ENCODE assay signal across 22 mouse cellular contexts in the genomic region with DNA sequence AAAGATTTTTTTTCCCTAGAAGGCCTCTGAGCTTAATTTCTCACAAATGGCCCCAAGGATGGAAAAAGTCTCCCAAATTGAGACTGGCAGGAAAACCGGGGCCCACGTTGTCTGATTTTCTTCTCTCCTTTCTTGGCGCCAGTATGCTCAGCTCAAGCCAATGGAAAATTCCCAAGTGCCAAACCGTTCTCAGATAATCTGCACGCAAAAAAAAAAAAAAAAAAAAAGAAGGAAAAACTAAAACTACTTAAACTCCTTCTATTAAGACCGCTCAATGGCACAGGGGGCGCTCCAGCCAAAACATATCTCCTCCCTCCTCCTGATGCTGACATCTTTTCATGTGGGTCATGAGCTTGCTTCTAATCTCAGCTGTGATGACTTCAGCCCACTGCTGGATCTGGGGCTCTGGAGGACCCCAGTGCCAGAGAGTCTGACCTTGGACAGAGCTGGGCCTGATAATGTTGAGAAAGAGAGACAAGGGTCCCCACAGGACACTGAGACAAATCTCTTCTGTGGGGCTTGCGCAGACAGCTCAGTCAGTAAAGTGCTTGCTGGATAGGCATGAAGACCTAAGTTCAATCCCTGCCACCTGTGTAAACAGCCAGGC. TPM values are rescaled to one million over a fixed set of nuclear protein-coding genes. Genes with fewer than 3 reads are reported as not detected.
DNase-seq lines count a peak whose midpoint lies in the region; ATAC-seq and TF ChIP-seq lines count a peak whose summit lies in the region.
"Had no signal": no experiment of that assay in that cellular context is flagged by ENCODE, and none has a peak within 500 bp of the region (broad histone marks: within the 10 kb centered on the region; RNA-seq: fewer than 3 reads in every experiment).

No protein-coding gene starts in this region.

- H3K4me1 ChIP-seq in forebrain, embryonic 14.5 days (ENCODE audit: control insufficient read depth, insufficient read depth, low read length) = no peaks in the 10 kb centered on the region
- H3K4me1 ChIP-seq in forebrain, embryonic 16.5 days (replicated peaks; ENCODE audit: control insufficient read depth, insufficient read depth, low read length) = no peaks in the 10 kb centered on the region
- no peaks in the 10 kb centered on the region; the same call in 1 of the 2 replicates for H3K4me1 ChIP-seq in heart, adult 2 months (ENCODE audit: control insufficient read depth, insufficient read depth, low read length)
- no peaks in the 10 kb centered on the region; the same call in 1 of the 2 replicates for H3K4me1 ChIP-seq in heart, embryonic 11.5 days (ENCODE audit: control insufficient read depth, insufficient read depth, low read length)
- H3K4me1 ChIP-seq: forebrain, embryonic 13.5 days; hindbrain, embryonic 10.5 days; liver, embryonic 15.5 days; midbrain, embryonic 12.5 days; neural tube, embryonic 12.5 days had no signal

- no peak for ATAC-seq in forebrain, embryonic 14.5 days
- no peak for ATAC-seq in forebrain, embryonic 16.5 days
- no peak for ATAC-seq in heart, embryonic 11.5 days (replicated peaks; ENCODE audit: insufficient number of reproducible peaks, low FRiP score, low TSS enrichment)
- ATAC-seq in cerebellum, adult (ENCODE audit: insufficient number of reproducible peaks, low FRiP score, low TSS enrichment) = no peak
- ATAC-seq: CD4-positive, CD25-positive, alpha-beta regulatory T cell, adult 4 months; forebrain, embryonic 13.5 days; hindbrain, postnatal 0 days; intestine, postnatal 0 days; lung, postnatal 0 days; Patski had no signal

- intact Hi-C loops in heart, adult 2 months (cut with DNase I) = no loop called here
- intact Hi-C loops in heart, postnatal 25 days (cut with DNase I) = no loop called here
- intact Hi-C loops in left cerebral cortex, adult 2 months (cut with DNase I) = no loop called here

- no peak for TF ChIP-seq EP300 in heart, adult 2 months (IDR thresholded peaks at IDR 0.05; ENCODE audit: insufficient read depth, low read depth, low read length)

- no peak for TF ChIP-seq POLR2A in heart, adult 2 months (IDR thresholded peaks at IDR 0.05; ENCODE audit: insufficient read depth, low read depth, low read length)

- H3K4me3 ChIP-seq in forebrain, embryonic 14.5 days (ENCODE audit: low read depth, low read length) = no peak overlapping the region
- no peak overlapping the region for H3K4me3 ChIP-seq in forebrain, embryonic 16.5 days (replicated peaks; ENCODE audit: low read length)
- H3K4me3 ChIP-seq in heart, adult 2 months = no peak overlapping the region
- no peak overlapping the region for H3K4me3 ChIP-seq in heart, embryonic 11.5 days (ENCODE audit: low read depth, low read length)
- no peak overlapping the region for H3K4me3 ChIP-seq in left cerebral cortex, adult 2 months
- H3K4me3 ChIP-seq: forebrain, embryonic 13.5 days; hindbrain, embryonic 10.5 days; liver, embryonic 15.5 days; midbrain, embryonic 12.5 days; neural tube, embryonic 12.5 days had no signal

- H3K27me3 ChIP-seq in forebrain, embryonic 14.5 days (replicated peaks; ENCODE audit: control insufficient read depth, insufficient read depth, low read length) = no peaks in the 10 kb centered on the region
- peaks cover 11% of the 10 kb centered on the region for H3K27me3 ChIP-seq in forebrain, embryonic 16.5 days (replicated peaks; ENCODE audit: control insufficient read depth, insufficient read depth, low read length)
- no peaks in the 10 kb centered on the region for H3K27me3 ChIP-seq in heart, adult 2 months (ENCODE audit: control insufficient read depth, insufficient read depth, low read length)
- H3K27me3 ChIP-seq in heart, embryonic 11.5 days (ENCODE audit: control insufficient read depth, insufficient read depth, low read length) = no peaks in the 10 kb centered on the region
- H3K27me3 ChIP-seq: liver, embryonic 15.5 days; neural tube, embryonic 12.5 days had no signal

- H3K36me3 ChIP-seq in forebrain, embryonic 14.5 days (ENCODE audit: control insufficient read depth, insufficient read depth, low read length) = no peaks in the 10 kb centered on the region
- H3K36me3 ChIP-seq in forebrain, embryonic 16.5 days (ENCODE audit: control insufficient read depth, insufficient read depth) = no peaks in the 10 kb centered on the region
- H3K36me3 ChIP-seq in heart, adult 2 months (ENCODE audit: control insufficient read depth, insufficient read depth, low read length) = no peaks in the 10 kb centered on the region
- no peaks in the 10 kb centered on the region for H3K36me3 ChIP-seq in heart, embryonic 11.5 days (ENCODE audit: control insufficient read depth, insufficient read depth, low read length)
- H3K36me3 ChIP-seq: hindbrain, embryonic 10.5 days; liver, embryonic 15.5 days; midbrain, embryonic 12.5 days; neural tube, embryonic 12.5 days had no signal

- no peaks in the 10 kb centered on the region for H3K9me3 ChIP-seq in forebrain, embryonic 14.5 days (replicated peaks; ENCODE audit: control insufficient read depth, low read length)
- H3K9me3 ChIP-seq in forebrain, embryonic 16.5 days (ENCODE audit: control insufficient read depth, low read length) = no peaks in the 10 kb centered on the region
- no peaks in the 10 kb centered on the region for H3K9me3 ChIP-seq in heart, embryonic 11.5 days (replicated peaks; ENCODE audit: control insufficient read depth, low read length)
- H3K9me3 ChIP-seq: forebrain, embryonic 13.5 days; hindbrain, embryonic 10.5 days; liver, embryonic 15.5 days; midbrain, embryonic 12.5 days; neural tube, embryonic 12.5 days had no signal

- WGBS in forebrain, embryonic 14.5 days = 63% methylated on average over 8 of the region's 8 CpGs
- 56% methylated on average over 8 of the region's 8 CpGs for WGBS in forebrain, embryonic 16.5 days
- WGBS in heart, adult 2 months = 46% methylated on average over 8 of the region's 8 CpGs
- 54% methylated on average over 8 of the region's 8 CpGs for WGBS in heart, embryonic 11.5 days (ENCODE audit: insufficient replicate concordance)

- TF ChIP-seq CTCF in heart, adult 2 months (IDR thresholded peaks at IDR 0.05) = peak; percentile 19; the same call in 1 of the 2 replicates
- no peak for TF ChIP-seq CTCF in left cerebral cortex, adult 2 months (IDR thresholded peaks at IDR 0.05)

- H3K4me2 ChIP-seq in forebrain, embryonic 14.5 days (ENCODE audit: low read length) = no peak overlapping the region
- H3K4me2 ChIP-seq in forebrain, embryonic 16.5 days (ENCODE audit: low read length) = no peak overlapping the region
- H3K4me2 ChIP-seq in heart, embryonic 11.5 days = no peak overlapping the region
- H3K4me2 ChIP-seq: forebrain, embryonic 13.5 days; liver, embryonic 15.5 days; midbrain, embryonic 12.5 days; neural tube, embryonic 12.5 days had no signal

- H3K79me2 ChIP-seq in heart, adult 2 months (replicated peaks; ENCODE audit: control insufficient read depth, insufficient read depth, low read length) = no peaks in the 10 kb centered on the region

- peak; percentile 39 for DNase-seq in forebrain, embryonic 14.5 days (ENCODE audit: low spot score)
- DNase-seq in heart, adult 2 months = no peak
- DNase-seq in gastrocnemius, postnatal 25 days = peak; percentile 46
- peak; percentile 44 for DNase-seq in heart, postnatal 25 days (ENCODE audit: low spot score)
- DNase-seq in left cerebral cortex, adult 2 months (ENCODE audit: extremely low spot score in 1 of 2, low spot score in 2 of 2) = no peak
- DNase-seq: adrenal gland, postnatal 14 days; cerebellum, adult 11-12 months; cerebellum, postnatal 14 days; right cerebral cortex, adult 18-20 months had no signal

- H3K27ac ChIP-seq in forebrain, embryonic 14.5 days (ENCODE audit: low read depth, low read length) = no peak overlapping the region
- H3K27ac ChIP-seq in forebrain, embryonic 16.5 days (ENCODE audit: low read length) = no peak overlapping the region
- no peak overlapping the region for H3K27ac ChIP-seq in heart, adult 2 months
- no peak overlapping the region for H3K27ac ChIP-seq in heart, embryonic 11.5 days (ENCODE audit: low read depth, low read length)
- H3K27ac ChIP-seq in left cerebral cortex, adult 2 months = no peak overlapping the region
- H3K27ac ChIP-seq: forebrain, embryonic 13.5 days; hindbrain, embryonic 10.5 days; hindbrain, postnatal 0 days; liver, embryonic 15.5 days; midbrain, embryonic 12.5 days; neural tube, embryonic 12.5 days had no signal

- H3K9ac ChIP-seq in forebrain, embryonic 14.5 days (ENCODE audit: low read length) = no peak overlapping the region
- no peak overlapping the region for H3K9ac ChIP-seq in forebrain, embryonic 16.5 days (replicated peaks; ENCODE audit: low read depth, low read length)
- no peak overlapping the region for H3K9ac ChIP-seq in heart, adult 2 months (ENCODE audit: low read depth, low read length)
- no peak overlapping the region for H3K9ac ChIP-seq in heart, embryonic 11.5 days (ENCODE audit: low read depth, low read length)
- H3K9ac ChIP-seq: forebrain, embryonic 13.5 days; liver, embryonic 15.5 days; midbrain, embryonic 12.5 days; neural tube, embryonic 12.5 days had no signal

RNA-seq across cellular contexts. Expression of a gene that starts 19.8 kb away (rescaled TPM):
- 12.5 and 16.1 TPM in 2 replicates for polyA plus RNA-seq in forebrain, embryonic 14.5 days (2014; fragmentation: Nextera tagmentation; extraction: Ambion mirVana)
- polyA plus RNA-seq in forebrain, embryonic 16.5 days (2015; fragmentation: Nextera tagmentation; extraction: Ambion mirVana) = 11.4 and 16.8 TPM in 2 replicates
- 1 to 10 TPM; 2.3 to 3.1 TPM for total RNA-seq in heart, adult 2 months (2021)
- 3.7 TPM in 2 replicates for polyA plus RNA-seq in heart, adult 2 months (2012; rRNA removed)
- 18.3 and 18.6 TPM in 2 replicates for polyA plus RNA-seq in heart, embryonic 11.5 days (2014; fragmentation: Nextera tagmentation; extraction: Ambion mirVana)
- total RNA-seq in gastrocnemius, postnatal 25 days (2021) = 1 to 10 TPM; 2.7 TPM
- total RNA-seq in heart, postnatal 25 days (2021) = 1 to 10 TPM; 4.0 to 5.1 TPM
- total RNA-seq in left cerebral cortex, adult 2 months (2021) = 1 to 10 TPM; 3.1 to 3.3 TPM
- polyA plus RNA-seq: CD4-positive, CD25-positive, alpha-beta regulatory T cell, adult 4 months had no signal

Comparison
In these comparisons a context has a peak if more than half of its experiments do, and no peak if none do; other contexts are left out.
1. DNase-seq: peak in forebrain, embryonic 14.5 days (single experiment), gastrocnemius, postnatal 25 days (single experiment) and heart, postnatal 25 days (single experiment); none in heart, adult 2 months (0 of 2) and left cerebral cortex, adult 2 months (0 of 2).